Mouse (Mus musculus): ENCODE measurements around the gene Kcna1.
A peak's percentile ranks its signal among the peaks of the same experiment; 100 is the strongest.

Gene Kcna1

DNA sequence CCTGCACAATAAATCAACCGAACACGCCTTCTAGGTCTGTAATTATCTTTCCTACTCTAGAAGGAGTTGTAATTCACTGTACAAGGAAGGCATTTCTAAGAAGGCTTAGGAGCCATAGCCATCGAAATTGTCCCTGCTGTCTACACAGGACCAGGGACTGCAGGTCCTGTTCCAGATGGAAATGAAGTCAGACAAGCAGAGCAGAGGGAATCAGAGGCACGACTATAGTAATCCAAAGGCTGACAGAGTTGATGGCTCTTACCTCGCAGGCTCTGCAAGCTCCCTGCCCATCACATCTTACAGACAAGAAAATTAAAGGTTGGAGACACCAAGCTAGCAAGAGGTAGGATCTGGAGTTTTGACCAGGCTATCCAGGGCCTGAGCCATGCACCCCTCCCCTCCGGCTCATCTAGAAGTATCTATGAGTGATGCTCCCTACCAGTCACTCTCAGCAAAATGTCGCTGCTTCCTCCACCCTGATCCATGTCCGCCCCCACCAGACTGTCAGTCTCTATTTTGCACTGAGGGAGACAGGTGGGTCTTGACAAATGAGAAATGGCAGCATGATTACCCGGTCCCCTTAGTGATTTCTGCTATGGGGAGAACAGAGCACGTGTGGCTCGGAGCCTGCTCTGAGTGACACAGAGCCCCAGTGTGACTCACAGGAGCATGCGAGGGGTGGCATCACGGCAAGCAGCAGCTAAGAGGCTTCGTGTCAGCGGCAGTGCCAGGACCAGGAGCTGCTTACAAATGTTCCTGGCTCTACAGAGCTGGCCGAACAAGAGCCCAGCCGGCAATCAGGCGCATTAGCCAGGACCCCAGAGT, 50.2 kb downstream of the Kcna1 start:
- peak; percentile 61 to 71 for DNase-seq

DNA sequence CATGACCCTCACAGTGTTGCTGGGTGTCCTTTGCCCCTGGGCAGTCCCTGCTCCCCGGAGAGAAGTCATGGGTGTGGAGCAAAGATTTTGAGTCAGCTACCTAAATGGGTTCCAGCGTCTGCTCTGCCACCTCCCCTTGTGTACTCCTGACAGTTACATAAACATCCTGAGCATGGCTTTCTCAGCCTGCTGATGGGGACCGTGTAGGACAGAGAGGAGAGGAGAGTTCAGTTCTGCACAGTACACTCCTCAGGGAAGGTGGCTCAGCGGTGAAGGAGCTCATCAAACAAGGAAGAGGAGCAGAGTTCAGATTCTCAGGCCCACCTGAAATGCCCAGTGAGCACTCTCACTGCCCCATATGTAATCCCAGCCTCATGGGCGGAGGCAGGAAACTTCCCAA, 51.1 kb downstream of the Kcna1 start:
- DNase-seq, result peak in 1 of 2 experiments; percentile 34

DNA sequence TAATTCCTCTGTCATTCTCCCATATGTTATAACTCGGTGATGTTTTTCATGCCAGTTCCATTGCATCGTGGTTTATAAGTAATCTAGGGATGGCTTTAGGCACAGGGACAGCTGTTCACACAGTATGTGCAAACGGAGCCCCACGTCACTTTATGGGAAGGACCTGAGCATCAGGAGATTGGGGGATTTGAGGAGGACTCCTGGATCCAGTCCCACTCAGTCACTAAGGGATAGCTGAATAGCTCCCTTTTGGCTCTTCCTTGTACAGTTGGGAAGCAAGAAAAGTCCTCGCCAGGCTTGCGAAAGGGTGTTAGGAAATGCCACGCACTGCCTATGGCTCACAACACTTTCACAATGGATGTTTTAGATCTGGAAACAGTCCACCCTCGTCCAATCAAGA, 51.8 kb downstream of the Kcna1 start:
- peak; percentile 46 to 52 for DNase-seq

DNA sequence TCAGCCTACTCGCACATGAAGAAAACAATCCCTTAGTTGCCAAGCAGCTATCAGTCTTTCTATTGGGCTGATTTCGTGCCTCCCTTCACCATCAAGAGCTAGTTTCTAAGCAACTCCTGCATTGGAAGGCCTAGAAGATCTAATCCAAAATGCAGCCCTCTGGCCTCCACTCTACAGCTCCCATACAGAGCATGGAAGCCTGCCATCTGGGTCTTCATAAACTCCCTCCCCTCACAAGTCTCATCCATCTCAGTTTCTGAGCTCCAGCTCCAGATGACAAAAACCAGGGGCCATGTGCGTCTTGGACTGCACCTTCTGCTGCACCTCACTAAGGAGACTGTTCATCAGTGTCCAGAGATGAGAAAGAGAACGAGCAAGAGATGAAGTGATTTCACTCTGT, 52.8 kb downstream of the Kcna1 start:
- DNase-seq, result peak in 1 of 2 experiments; percentile 35

Measured in cerebellum, postnatal 14 days (tissue).